Mouse (Mus musculus): ENCODE data around the gene Sptssb. TPM values are rescaled to one million over a fixed set of nuclear protein-coding genes. Genes with fewer than 3 reads are reported as not detected.

Gene Sptssb
- polyA plus RNA-seq, 1 experiment: not detected

DNA sequence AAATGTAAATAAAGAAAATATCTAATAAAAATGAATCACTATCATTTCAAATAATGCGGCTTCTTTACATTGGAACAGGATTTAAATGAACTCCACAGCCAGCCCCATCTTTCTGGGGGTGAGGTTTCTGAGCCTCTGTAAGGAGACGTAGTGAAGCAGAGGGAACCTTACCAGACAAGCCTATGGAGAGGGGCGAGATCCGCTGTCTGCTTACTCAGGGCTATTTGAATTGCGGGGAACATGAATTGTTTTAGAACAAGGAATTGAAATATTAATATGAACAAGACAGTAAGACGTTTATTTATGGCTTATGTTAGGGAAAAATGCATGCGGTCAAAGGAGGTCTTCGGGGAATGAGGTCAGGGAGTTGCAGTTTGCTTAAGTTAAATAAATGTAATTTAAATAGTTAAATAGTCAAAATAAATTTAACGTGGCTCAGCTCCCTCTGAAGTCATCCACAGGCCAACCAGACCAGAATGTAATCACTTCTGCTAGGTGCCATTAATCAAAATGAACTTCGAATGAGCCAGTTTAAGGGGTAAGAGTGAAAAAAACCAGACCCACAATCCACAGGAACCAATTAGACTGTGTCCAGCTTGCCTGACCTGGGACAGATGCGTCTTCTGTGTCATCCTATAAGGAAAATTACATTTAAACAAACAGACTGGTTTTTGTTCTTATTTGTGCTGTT lies 46.6 kb downstream of the Sptssb start:
- Histone ChIP-seq H3K4me1 (ENCODE audit: control insufficient read depth, insufficient read depth, low read length) (no peaks in the 10 kb centered on the region), H3K27ac (ENCODE audit: insufficient read depth, low read length) (no peak overlapping the region), H3K4me3 (ENCODE audit: insufficient read depth, low read length) (no peak overlapping the region)
- TF ChIP-seq CTCF (IDR thresholded peaks at IDR 0.05; ENCODE audit: borderline replicate concordance, insufficient read depth, low read length): no peak
- TF ChIP-seq POLR2A (IDR thresholded peaks at IDR 0.05; ENCODE audit: low read depth, low read length): no peak

DNA sequence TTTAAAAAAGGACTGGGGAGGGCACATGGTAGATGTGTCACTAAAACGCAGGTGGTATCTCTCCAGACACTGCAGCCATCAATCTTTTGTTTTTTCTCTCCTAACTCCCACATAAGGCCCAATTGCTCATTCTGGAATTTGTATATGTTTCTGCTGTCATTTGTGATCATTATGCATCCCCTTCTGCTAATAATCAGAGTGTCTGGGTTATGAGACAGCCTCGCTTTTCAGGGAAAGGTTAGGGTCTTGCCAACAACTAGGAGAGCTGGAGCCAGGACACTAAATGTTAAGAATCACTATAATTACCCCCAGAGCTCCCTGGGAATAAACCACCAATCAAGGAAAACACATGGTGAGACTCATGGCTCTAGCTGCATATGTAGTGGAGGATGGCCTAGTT lies 47.3 kb downstream of the Sptssb start:
- TF ChIP-seq CTCF (IDR thresholded peaks at IDR 0.05; ENCODE audit: borderline replicate concordance, insufficient read depth, low read length) (no peak), POLR2A (IDR thresholded peaks at IDR 0.05; ENCODE audit: low read depth, low read length) (no peak)
- Histone ChIP-seq H3K4me3 (ENCODE audit: insufficient read depth, low read length) (no peak overlapping the region), H3K27ac (ENCODE audit: insufficient read depth, low read length) (no peak overlapping the region), H3K4me1 (ENCODE audit: control insufficient read depth, insufficient read depth, low read length) (no peaks in the 10 kb centered on the region)

DNA sequence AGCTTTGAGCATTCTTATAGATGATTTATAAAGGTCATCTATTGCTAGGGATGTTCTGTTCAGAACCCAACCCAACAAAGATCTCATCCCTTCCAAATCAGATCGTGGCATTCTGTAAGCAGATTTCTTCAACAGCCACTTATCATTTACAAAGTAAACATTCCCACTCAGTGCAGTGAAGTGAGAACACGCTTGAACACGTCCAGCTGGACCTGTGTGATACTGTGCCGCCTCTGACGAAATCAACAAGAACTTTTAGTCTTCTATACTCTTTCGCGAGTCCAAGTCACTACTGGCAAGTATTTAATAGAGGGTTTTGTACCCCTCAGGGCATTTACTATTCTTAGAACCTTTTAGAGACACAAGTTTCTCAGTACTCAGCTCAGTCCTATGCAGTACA lies 51.3 kb downstream of the Sptssb start:
- TF ChIP-seq CTCF (IDR thresholded peaks at IDR 0.05; ENCODE audit: borderline replicate concordance, insufficient read depth, low read length) (no peak), POLR2A (IDR thresholded peaks at IDR 0.05; ENCODE audit: low read depth, low read length) (no peak)
- Histone ChIP-seq H3K27ac (ENCODE audit: insufficient read depth, low read length) (no peak overlapping the region), H3K4me1 (ENCODE audit: control insufficient read depth, insufficient read depth, low read length) (no peaks in the 10 kb centered on the region), H3K4me3 (ENCODE audit: insufficient read depth, low read length) (no peak overlapping the region)

DNA sequence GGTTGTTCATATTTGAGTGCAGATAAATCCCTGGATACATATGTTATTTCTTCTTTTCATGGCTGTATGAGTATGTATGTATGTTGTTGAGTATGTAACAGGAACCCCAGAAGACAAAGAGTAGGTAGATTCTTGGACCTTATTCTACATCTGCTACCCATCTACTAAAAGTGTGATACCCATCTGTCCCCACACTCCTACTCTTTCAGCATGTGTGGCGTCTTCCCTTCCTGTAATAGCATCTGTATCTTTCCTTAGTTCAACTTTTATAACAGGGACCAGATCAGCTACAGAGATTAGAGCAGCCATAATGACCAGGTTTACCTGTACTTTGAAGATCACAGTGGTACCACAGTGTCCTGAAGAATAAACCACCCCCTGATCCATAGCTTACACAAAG lies 56.6 kb downstream of the Sptssb start:
- no peak overlapping the region for H3K27ac ChIP-seq (ENCODE audit: insufficient read depth, low read length)
- H3K4me1 ChIP-seq (ENCODE audit: control insufficient read depth, insufficient read depth, low read length): no peaks in the 10 kb centered on the region
- TF ChIP-seq POLR2A (IDR thresholded peaks at IDR 0.05; ENCODE audit: low read depth, low read length): no peak
- no peak overlapping the region for H3K4me3 ChIP-seq (ENCODE audit: insufficient read depth, low read length)

- Histone ChIP-seq H3K4me1 (ENCODE audit: control insufficient read depth, insufficient read depth, low read length) (no peaks in the 10 kb centered on the region), H3K4me3 (ENCODE audit: insufficient read depth, low read length) (no peak overlapping the region), H3K27ac (ENCODE audit: insufficient read depth, low read length) (no peak overlapping the region)
- no peak for TF ChIP-seq POLR2A (IDR thresholded peaks at IDR 0.05; ENCODE audit: low read depth, low read length)
- no peak for TF ChIP-seq CTCF (IDR thresholded peaks at IDR 0.05; ENCODE audit: borderline replicate concordance, insufficient read depth, low read length)
Measured at GRCm38 (mm10) chr3:69800829-69801384, 58.8 kb downstream of the Sptssb start.

- H3K4me1 ChIP-seq (ENCODE audit: control insufficient read depth, insufficient read depth, low read length): no peaks in the 10 kb centered on the region
- H3K4me3 ChIP-seq (ENCODE audit: insufficient read depth, low read length): no peak overlapping the region
- H3K27ac ChIP-seq (ENCODE audit: insufficient read depth, low read length): no peak overlapping the region
- TF ChIP-seq CTCF (IDR thresholded peaks at IDR 0.05; ENCODE audit: borderline replicate concordance, insufficient read depth, low read length): no peak
- TF ChIP-seq POLR2A (IDR thresholded peaks at IDR 0.05; ENCODE audit: low read depth, low read length): no peak
Measured at GRCm38 (mm10) chr3:69799096-69799495, 60.6 kb downstream of the Sptssb start.

- TF ChIP-seq CTCF (IDR thresholded peaks at IDR 0.05; ENCODE audit: borderline replicate concordance, insufficient read depth, low read length) (no peak), POLR2A (IDR thresholded peaks at IDR 0.05; ENCODE audit: low read depth, low read length) (no peak)
- Histone ChIP-seq H3K4me1 (ENCODE audit: control insufficient read depth, insufficient read depth, low read length) (no peaks in the 10 kb centered on the region; the same call in 1 of the 2 replicates), H3K27ac (ENCODE audit: insufficient read depth, low read length) (no peak overlapping the region), H3K4me3 (ENCODE audit: insufficient read depth, low read length) (no peak overlapping the region)
Measured at GRCm38 (mm10) chr3:69797969-69798368, 61.8 kb downstream of the Sptssb start.

- Histone ChIP-seq H3K4me1 (ENCODE audit: control insufficient read depth, insufficient read depth, low read length) (no peaks in the 10 kb centered on the region; the same call in 1 of the 2 replicates), H3K4me3 (ENCODE audit: insufficient read depth, low read length) (no peak overlapping the region), H3K27ac (ENCODE audit: insufficient read depth, low read length) (no peak overlapping the region)
- TF ChIP-seq POLR2A (IDR thresholded peaks at IDR 0.05; ENCODE audit: low read depth, low read length) (no peak), CTCF (IDR thresholded peaks at IDR 0.05; ENCODE audit: borderline replicate concordance, insufficient read depth, low read length) (no peak)
Measured at GRCm38 (mm10) chr3:69797533-69797932, 62.2 kb downstream of the Sptssb start.

GRCm38 (mm10) chr3:69792823-69793417 lies 66.8 kb downstream of the Sptssb start:
- Histone ChIP-seq H3K27ac (ENCODE audit: insufficient read depth, low read length) (no peak overlapping the region), H3K4me1 (ENCODE audit: control insufficient read depth, insufficient read depth, low read length) (no peaks in the 10 kb centered on the region; the same call in 1 of the 2 replicates), H3K4me3 (ENCODE audit: insufficient read depth, low read length) (no peak overlapping the region)
- TF ChIP-seq CTCF (IDR thresholded peaks at IDR 0.05; ENCODE audit: borderline replicate concordance, insufficient read depth, low read length) (no peak), POLR2A (IDR thresholded peaks at IDR 0.05; ENCODE audit: low read depth, low read length) (no peak)

DNA sequence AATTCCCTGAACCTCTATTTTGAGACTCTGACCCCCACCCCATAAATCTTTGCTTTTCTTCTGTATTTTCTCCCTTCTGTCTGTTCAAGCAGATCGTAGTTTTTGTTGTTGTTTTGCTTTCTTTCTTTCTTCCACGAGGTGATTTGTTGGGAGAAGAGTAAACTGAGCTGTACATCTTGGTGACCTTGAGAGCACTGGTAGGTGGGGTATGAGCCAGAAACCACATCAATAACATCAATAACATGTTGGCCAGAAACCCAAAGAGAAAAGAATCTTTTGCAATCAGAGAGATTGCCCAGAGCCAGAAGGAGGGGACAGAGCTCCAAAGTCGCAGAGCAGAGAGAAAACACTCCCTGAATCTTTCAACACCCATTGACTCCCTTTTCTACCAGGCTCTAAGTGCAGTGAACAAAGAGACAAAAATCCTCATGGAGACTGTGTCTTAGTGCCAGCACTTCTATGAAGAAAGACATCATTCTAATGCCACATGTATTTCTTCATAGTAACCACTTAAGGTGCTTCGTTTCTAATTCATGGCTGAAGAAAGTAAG lies 80.4 kb downstream of the Sptssb start:
- no peaks in the 10 kb centered on the region for H3K4me1 ChIP-seq (ENCODE audit: control insufficient read depth, insufficient read depth, low read length)
- H3K27ac ChIP-seq (ENCODE audit: insufficient read depth, low read length): no peak overlapping the region
- TF ChIP-seq POLR2A (IDR thresholded peaks at IDR 0.05; ENCODE audit: low read depth, low read length): no peak
- no peak overlapping the region for H3K4me3 ChIP-seq (ENCODE audit: insufficient read depth, low read length)

Data from embryonic fibroblast, embryonic 13.5 days (primary cell).